Mouse (Mus musculus): ENCODE measurements at regions not wholly inside any gene's neighbourhood (a gene's known extent, or its start where the extent isn't known, plus 50 kb on each side); places are given as distances from the start of the nearest gene placed in this dataset.

- H3K27me3 ChIP-seq (ENCODE audit: control insufficient read depth, insufficient read depth, low read length): no peaks in the 10 kb centered on the region
- H3K4me3 ChIP-seq (ENCODE audit: low read depth, low read length): no peak overlapping the region
- ATAC-seq (ENCODE audit: low read depth): no peak
- no peak overlapping the region for H3K9ac ChIP-seq (replicated peaks; ENCODE audit: low read depth, low read length)
- peaks cover 9% of the 10 kb centered on the region; the same call in 1 of the 2 replicates for H3K4me1 ChIP-seq (ENCODE audit: control insufficient read depth, insufficient read depth, low read length)
- no peaks in the 10 kb centered on the region for H3K36me3 ChIP-seq (ENCODE audit: control insufficient read depth, insufficient read depth, low read length)
- 0 out of 2 replicates have a peak overlapping the region, but pooled peaks have one; percentile 14 for H3K4me2 ChIP-seq (ENCODE audit: low read depth, low read length)
- no peaks in the 10 kb centered on the region for H3K9me3 ChIP-seq (ENCODE audit: control insufficient read depth, low read length)
- no peak overlapping the region for H3K27ac ChIP-seq (ENCODE audit: low read depth, low read length)
- WGBS: 21% methylated on average over 9 of the region's 9 CpGs
Observed at GRCm38 (mm10) chr6:100376656-100377055, 89.4 kb upstream of the Rybp start.

- no peak for ATAC-seq (ENCODE audit: low read depth)
- Histone ChIP-seq H3K4me1 (ENCODE audit: control insufficient read depth, insufficient read depth, low read length) (no peaks in the 10 kb centered on the region), H3K36me3 (ENCODE audit: control insufficient read depth, insufficient read depth, low read length) (no peaks in the 10 kb centered on the region), H3K9ac (replicated peaks; ENCODE audit: low read depth, low read length) (no peak overlapping the region), H3K27me3 (ENCODE audit: control insufficient read depth, insufficient read depth, low read length) (no peaks in the 10 kb centered on the region), H3K4me3 (ENCODE audit: low read depth, low read length) (no peak overlapping the region), H3K27ac (ENCODE audit: low read depth, low read length) (no peak overlapping the region), H3K4me2 (ENCODE audit: low read depth, low read length) (no peak overlapping the region), H3K9me3 (ENCODE audit: control insufficient read depth, low read length) (no peaks in the 10 kb centered on the region)
- whole genome bisulfite sequencing: 100% methylated on average over 1 of the region's 1 CpGs
Observed at GRCm38 (mm10) chr6:100370828-100371227, 83.5 kb upstream of the Rybp start.

GRCm38 (mm10) chr6:100370358-100370757 is 83.1 kb upstream of the Rybp start:
- Histone ChIP-seq H3K27me3 (ENCODE audit: control insufficient read depth, insufficient read depth, low read length) (no peaks in the 10 kb centered on the region), H3K4me2 (ENCODE audit: low read depth, low read length) (no peak overlapping the region), H3K4me3 (ENCODE audit: low read depth, low read length) (no peak overlapping the region), H3K4me1 (ENCODE audit: control insufficient read depth, insufficient read depth, low read length) (no peaks in the 10 kb centered on the region), H3K36me3 (ENCODE audit: control insufficient read depth, insufficient read depth, low read length) (no peaks in the 10 kb centered on the region), H3K9ac (replicated peaks; ENCODE audit: low read depth, low read length) (no peak overlapping the region), H3K27ac (ENCODE audit: low read depth, low read length) (no peak overlapping the region), H3K9me3 (ENCODE audit: control insufficient read depth, low read length) (no peaks in the 10 kb centered on the region)
- no peak for ATAC-seq (ENCODE audit: low read depth)
- WGBS: 95% methylated on average over 5 of the region's 5 CpGs

- Histone ChIP-seq H3K9me3 (ENCODE audit: control insufficient read depth, low read length) (no peaks in the 10 kb centered on the region), H3K9ac (replicated peaks; ENCODE audit: low read depth, low read length) (no peak overlapping the region), H3K36me3 (ENCODE audit: control insufficient read depth, insufficient read depth, low read length) (no peaks in the 10 kb centered on the region), H3K4me3 (ENCODE audit: low read depth, low read length) (no peak overlapping the region), H3K4me1 (ENCODE audit: control insufficient read depth, insufficient read depth, low read length) (no peaks in the 10 kb centered on the region), H3K4me2 (ENCODE audit: low read depth, low read length) (no peak overlapping the region), H3K27ac (ENCODE audit: low read depth, low read length) (no peak overlapping the region), H3K27me3 (ENCODE audit: control insufficient read depth, insufficient read depth, low read length) (no peaks in the 10 kb centered on the region)
- WGBS: 48% methylated on average over 8 of the region's 8 CpGs
- no peak for ATAC-seq (ENCODE audit: low read depth)
Observed at GRCm38 (mm10) chr6:100366231-100366630, 78.9 kb upstream of the Rybp start.

- Histone ChIP-seq H3K36me3 (ENCODE audit: control insufficient read depth, insufficient read depth, low read length) (no peaks in the 10 kb centered on the region), H3K9ac (replicated peaks; ENCODE audit: low read depth, low read length) (no peak overlapping the region), H3K4me1 (ENCODE audit: control insufficient read depth, insufficient read depth, low read length) (no peaks in the 10 kb centered on the region), H3K9me3 (ENCODE audit: control insufficient read depth, low read length) (no peaks in the 10 kb centered on the region), H3K27me3 (ENCODE audit: control insufficient read depth, insufficient read depth, low read length) (no peaks in the 10 kb centered on the region), H3K4me3 (ENCODE audit: low read depth, low read length) (no peak overlapping the region), H3K4me2 (ENCODE audit: low read depth, low read length) (no peak overlapping the region), H3K27ac (ENCODE audit: low read depth, low read length) (no peak overlapping the region)
- no peak for ATAC-seq (ENCODE audit: low read depth)
- 88% methylated on average over 4 of the region's 4 CpGs for WGBS
Observed at GRCm38 (mm10) chr6:100365791-100366190, 78.5 kb upstream of the Rybp start.

- no peaks in the 10 kb centered on the region for H3K27me3 ChIP-seq (ENCODE audit: control insufficient read depth, insufficient read depth, low read length)
- no peak overlapping the region for H3K4me2 ChIP-seq (ENCODE audit: low read depth, low read length)
- ATAC-seq (ENCODE audit: low read depth): no peak
- H3K9ac ChIP-seq (replicated peaks; ENCODE audit: low read depth, low read length): no peak overlapping the region
- H3K27ac ChIP-seq (ENCODE audit: low read depth, low read length): no peak overlapping the region
- H3K4me1 ChIP-seq (ENCODE audit: control insufficient read depth, insufficient read depth, low read length): no peaks in the 10 kb centered on the region
- H3K36me3 ChIP-seq (ENCODE audit: control insufficient read depth, insufficient read depth, low read length): no peaks in the 10 kb centered on the region
- 58% methylated on average over 5 of the region's 5 CpGs for WGBS
- no peaks in the 10 kb centered on the region for H3K9me3 ChIP-seq (ENCODE audit: control insufficient read depth, low read length)
- no peak overlapping the region for H3K4me3 ChIP-seq (ENCODE audit: low read depth, low read length)
Observed at GRCm38 (mm10) chr6:100363683-100364082, 76.4 kb upstream of the Rybp start.

- Histone ChIP-seq H3K9ac (replicated peaks; ENCODE audit: low read depth, low read length) (no peak overlapping the region), H3K36me3 (ENCODE audit: control insufficient read depth, insufficient read depth, low read length) (no peaks in the 10 kb centered on the region), H3K4me2 (ENCODE audit: low read depth, low read length) (no peak overlapping the region), H3K4me1 (ENCODE audit: control insufficient read depth, insufficient read depth, low read length) (no peaks in the 10 kb centered on the region), H3K27ac (ENCODE audit: low read depth, low read length) (no peak overlapping the region), H3K4me3 (ENCODE audit: low read depth, low read length) (no peak overlapping the region), H3K27me3 (ENCODE audit: control insufficient read depth, insufficient read depth, low read length) (no peaks in the 10 kb centered on the region), H3K9me3 (ENCODE audit: control insufficient read depth, low read length) (no peaks in the 10 kb centered on the region)
- ATAC-seq (ENCODE audit: low read depth): no peak
- 89% methylated on average over 11 of the region's 11 CpGs for WGBS
Observed at GRCm38 (mm10) chr6:100356617-100357399, 69.5 kb upstream of the Rybp start.

- Histone ChIP-seq H3K4me3 (ENCODE audit: low read depth, low read length) (no peak overlapping the region), H3K4me2 (ENCODE audit: low read depth, low read length) (no peak overlapping the region), H3K27ac (ENCODE audit: low read depth, low read length) (no peak overlapping the region), H3K4me1 (ENCODE audit: control insufficient read depth, insufficient read depth, low read length) (no peaks in the 10 kb centered on the region), H3K9me3 (ENCODE audit: control insufficient read depth, low read length) (no peaks in the 10 kb centered on the region), H3K27me3 (ENCODE audit: control insufficient read depth, insufficient read depth, low read length) (no peaks in the 10 kb centered on the region), H3K9ac (replicated peaks; ENCODE audit: low read depth, low read length) (no peak overlapping the region), H3K36me3 (ENCODE audit: control insufficient read depth, insufficient read depth, low read length) (no peaks in the 10 kb centered on the region)
- WGBS: 69% methylated on average over 9 of the region's 9 CpGs
- no peak for ATAC-seq (ENCODE audit: low read depth)
Observed at GRCm38 (mm10) chr6:100355858-100356257, 68.6 kb upstream of the Rybp start.

GRCm38 (mm10) chr6:100347481-100347880 is 60.2 kb upstream of the Rybp start:
- Histone ChIP-seq H3K4me1 (ENCODE audit: control insufficient read depth, insufficient read depth, low read length) (no peaks in the 10 kb centered on the region), H3K36me3 (ENCODE audit: control insufficient read depth, insufficient read depth, low read length) (no peaks in the 10 kb centered on the region), H3K27ac (ENCODE audit: low read depth, low read length) (no peak overlapping the region), H3K4me3 (ENCODE audit: low read depth, low read length) (no peak overlapping the region), H3K9ac (replicated peaks; ENCODE audit: low read depth, low read length) (no peak overlapping the region), H3K27me3 (ENCODE audit: control insufficient read depth, insufficient read depth, low read length) (no peaks in the 10 kb centered on the region), H3K4me2 (ENCODE audit: low read depth, low read length) (no peak overlapping the region), H3K9me3 (ENCODE audit: control insufficient read depth, low read length) (no peaks in the 10 kb centered on the region)
- WGBS: 83% methylated on average over 7 of the region's 7 CpGs
- ATAC-seq (ENCODE audit: low read depth): no peak
